Mouse (Mus musculus) stomach, postnatal 0 days (tissue): ENCODE results near the gene Olfr670.

Source experiments
- CTCF ChIP-seq: IDR thresholded peaks from 2 replicates; pipeline ENCODE4 v1.5.1; 2016; ENCODE audit warnings: antibody characterized with exemption, low read depth, mild to moderate bottlenecking, moderate library complexity
- EP300 ChIP-seq: optimal IDR thresholded peaks from 2 replicates; pipeline ENCODE3; 2016; ENCODE audit warnings: antibody characterized with exemption

- no peak for TF ChIP-seq EP300
- TF ChIP-seq CTCF = no peak
These were observed 41.0 kb downstream of the Olfr670 start, which contains the start of gene Olfr667 for GRCm38 (mm10) chr7:104921382-104921781.
